Mouse (Mus musculus) E14TG2a.4 (cell line): ENCODE measurements around the gene Gm3173.
"Not testable (repeated sequence)": the region's sequence is repeated elsewhere in the genome, so short reads cannot be mapped to it uniquely, and the experiment has no call there.

Experiments used
- CTCF ChIP-seq: conservative IDR thresholded peaks from 2 replicates; pipeline ENCODE4 v1.5.1; 2014; ENCODE audit warnings: low read length
- NANOG ChIP-seq: IDR thresholded peaks from 2 replicates; pipeline ENCODE4 v1.6.1; 2014; ENCODE audit warnings: borderline replicate concordance, low read length, mixed read lengths
- POU5F1 ChIP-seq: IDR thresholded peaks from 2 replicates; pipeline ENCODE4 v1.6.1; 2014; ENCODE audit warnings: low read length, borderline replicate concordance

DNA sequence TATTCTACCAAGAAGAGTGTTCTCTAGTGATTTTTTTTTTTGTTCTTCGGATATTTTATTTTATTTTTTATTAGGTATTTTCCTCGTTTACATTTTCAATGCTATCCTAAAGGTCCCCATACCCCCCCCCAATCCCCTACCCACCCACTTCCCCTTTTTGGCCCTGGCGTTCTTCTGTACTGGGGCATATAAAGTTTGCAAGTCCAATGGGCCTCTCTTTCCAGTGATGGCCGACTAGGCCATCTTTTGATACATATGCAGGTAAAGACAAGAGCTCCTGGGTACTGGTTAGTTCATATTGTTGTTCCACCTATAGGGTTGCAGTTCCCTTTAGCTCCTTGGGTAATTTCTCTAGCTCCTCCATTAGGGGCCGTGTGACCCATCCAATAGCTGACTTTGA, 29.5 kb upstream of the Gm3173 start:
- not testable (repeated sequence) for TF ChIP-seq CTCF, NANOG, POU5F1
